Mouse (Mus musculus) hindbrain, embryonic 14.5 days (tissue): ENCODE results near the gene Atxn1. TPM values are rescaled to one million over a fixed set of nuclear protein-coding genes. Genes with fewer than 3 reads are reported as not detected.

Source experiments
- ATAC-seq: fragments of 200-750 bp; cut with Nextera tagmentation; 2 replicates; pipeline ENCODE4 v1.8.0; 2017; ENCODE audit warnings: moderate number of reproducible peaks, mild to moderate bottlenecking, moderate TSS enrichment, moderate library complexity; ENCODE audit not compliant: low FRiP score
- DNase-seq: peaks from one replicate; pipeline ENCODE4 v3.0.0-alpha.2; 2015; ENCODE audit warnings: low spot score
- H3K27ac ChIP-seq: fragments of 300-500 bp; sonication (generic); 2 replicates; pipeline ENCODE4 v1.5.1; 2014; ENCODE audit warnings: mild to moderate bottlenecking, moderate library complexity
- H3K27me3 ChIP-seq: fragments of 300-500 bp; sonication (generic); 2 replicates; pipeline ENCODE4 v1.6.1; 2014; ENCODE audit warnings: mild to moderate bottlenecking, low read length, mixed read lengths; ENCODE audit not compliant: control insufficient read depth, insufficient read depth
- H3K36me3 ChIP-seq: fragments of 300-500 bp; sonication (generic); replicated peaks from 2 replicates; pipeline ENCODE4 v1.6.1; 2014; ENCODE audit not compliant: control insufficient read depth, insufficient read depth
- H3K4me1 ChIP-seq: fragments of 300-500 bp; sonication (generic); replicated peaks from 2 replicates; pipeline ENCODE4 v1.6.1; 2014; ENCODE audit warnings: antibody characterized with exemption, low read length, mixed read lengths; ENCODE audit not compliant: control insufficient read depth, insufficient read depth
- H3K4me2 ChIP-seq: fragments of 300-500 bp; sonication (generic); replicated peaks from 2 replicates; pipeline ENCODE4 v1.6.1; 2014; ENCODE audit warnings: mild to moderate bottlenecking, moderate library complexity
- H3K4me3 ChIP-seq: fragments of 300-500 bp; sonication (generic); replicated peaks from 2 replicates; pipeline ENCODE4 v1.5.1; 2014; ENCODE audit warnings: mild to moderate bottlenecking, low read length
- H3K9ac ChIP-seq: fragments of 300-500 bp; sonication (generic); 2 replicates; pipeline ENCODE4 v1.6.1; 2014
- H3K9me3 ChIP-seq: fragments of 300-500 bp; sonication (generic); 2 replicates; pipeline ENCODE4 v1.6.1; 2016; ENCODE audit warnings: low read length; ENCODE audit not compliant: control insufficient read depth
- WGBS: fragments of 180-500 bp; shearing (Covaris S2); extraction: QIAGEN DNeasy Blood & Tissue Kit; methylation state at CpG from one replicate; pipeline ENCODE4 v1.1.7; 2014; 5-methylcytosine and 5-hydroxymethylcytosine counted together
- polyA plus RNA-seq: library from polyadenylated mRNA; unstranded; fragments of >200 nt; fragmentation: Nextera tagmentation; extraction: Ambion mirVana; gene quantifications from 2 replicates; pipeline ENCODE4 v1.2.1, GENCODE M21; 2014

Gene Atxn1
- polyA plus RNA-seq, 1 experiment from 2014 or later: 8.1 TPM

- Histone ChIP-seq H3K4me3 (no peak overlapping the region), H3K4me1 (0 out of 2 replicates have a peak, but pooled peaks cover 8% of the 10 kb centered on the region), H3K36me3 (no peaks in the 10 kb centered on the region), H3K27me3 (no peaks in the 10 kb centered on the region), H3K9ac (no peak overlapping the region), H3K4me2 (no peak overlapping the region), H3K27ac (no peak overlapping the region), H3K9me3 (no peaks in the 10 kb centered on the region)
- no peak for DNase-seq
- no peak for ATAC-seq
- WGBS: 77% methylated on average over 5 of the region's 5 CpGs
Measured at GRCm38 (mm10) chr13:45880543-45880845, 84.3 kb downstream of the Atxn1 start.

- H3K27me3 ChIP-seq: no peaks in the 10 kb centered on the region
- 45% methylated on average over 14 of the region's 14 CpGs for WGBS
- H3K27ac ChIP-seq: no peak overlapping the region
- ATAC-seq (no peak), DNase-seq (no peak)
- no peaks in the 10 kb centered on the region for H3K9me3 ChIP-seq
- H3K9ac ChIP-seq: no peak overlapping the region
- no peak overlapping the region for H3K4me2 ChIP-seq
- H3K4me3 ChIP-seq: no peak overlapping the region
- no peaks in the 10 kb centered on the region for H3K36me3 ChIP-seq
- 0 out of 2 replicates have a peak, but pooled peaks cover 8% of the 10 kb centered on the region for H3K4me1 ChIP-seq
Measured at GRCm38 (mm10) chr13:45879746-45880542, 84.9 kb downstream of the Atxn1 start.

GRCm38 (mm10) chr13:45876939-45877338, 87.9 kb downstream of the Atxn1 start:
- ATAC-seq (no peak), DNase-seq (no peak)
- no peak overlapping the region for H3K4me3 ChIP-seq
- H3K9ac ChIP-seq: no peak overlapping the region
- H3K27me3 ChIP-seq: no peaks in the 10 kb centered on the region
- no peak overlapping the region for H3K4me2 ChIP-seq
- H3K27ac ChIP-seq: no peak overlapping the region
- no peaks in the 10 kb centered on the region for H3K36me3 ChIP-seq
- H3K4me1 ChIP-seq: no peaks in the 10 kb centered on the region
- H3K9me3 ChIP-seq: no peaks in the 10 kb centered on the region
- WGBS: 81% methylated on average over 5 of the region's 5 CpGs

- Histone ChIP-seq H3K4me2 (no peak overlapping the region), H3K9ac (no peak overlapping the region), H3K4me3 (no peak overlapping the region), H3K36me3 (no peaks in the 10 kb centered on the region), H3K9me3 (no peaks in the 10 kb centered on the region), H3K4me1 (no peaks in the 10 kb centered on the region), H3K27me3 (no peaks in the 10 kb centered on the region), H3K27ac (no peak overlapping the region)
- ATAC-seq (no peak), DNase-seq (no peak)
- WGBS: 89% methylated on average over 2 of the region's 2 CpGs
Measured at GRCm38 (mm10) chr13:45876368-45876760, 88.4 kb downstream of the Atxn1 start.

- Histone ChIP-seq H3K27me3 (no peaks in the 10 kb centered on the region), H3K9ac (no peak overlapping the region), H3K4me3 (no peak overlapping the region), H3K36me3 (no peaks in the 10 kb centered on the region), H3K27ac (no peak overlapping the region), H3K9me3 (no peaks in the 10 kb centered on the region), H3K4me2 (no peak overlapping the region), H3K4me1 (no peaks in the 10 kb centered on the region)
- DNase-seq (no peak), ATAC-seq (no peak)
- 64% methylated on average over 6 of the region's 6 CpGs for WGBS
Measured at GRCm38 (mm10) chr13:45875686-45876367, 89.0 kb downstream of the Atxn1 start.

- 93% methylated on average over 4 of the region's 4 CpGs for WGBS
- Histone ChIP-seq H3K36me3 (no peaks in the 10 kb centered on the region), H3K27me3 (no peaks in the 10 kb centered on the region), H3K27ac (no peak overlapping the region), H3K4me3 (no peak overlapping the region), H3K9ac (no peak overlapping the region), H3K9me3 (no peaks in the 10 kb centered on the region), H3K4me1 (no peaks in the 10 kb centered on the region), H3K4me2 (no peak overlapping the region)
- ATAC-seq: no peak
- no peak for DNase-seq
Measured at GRCm38 (mm10) chr13:45874196-45874595, 90.6 kb downstream of the Atxn1 start.

GRCm38 (mm10) chr13:45872966-45873365, 91.8 kb downstream of the Atxn1 start:
- no peaks in the 10 kb centered on the region for H3K27me3 ChIP-seq
- DNase-seq (no peak), ATAC-seq (no peak)
- 94% methylated on average over 7 of the region's 7 CpGs for WGBS
- H3K27ac ChIP-seq: no peak overlapping the region
- H3K9me3 ChIP-seq: no peaks in the 10 kb centered on the region
- H3K4me1 ChIP-seq: no peaks in the 10 kb centered on the region
- no peaks in the 10 kb centered on the region for H3K36me3 ChIP-seq
- H3K4me2 ChIP-seq: no peak overlapping the region
- no peak overlapping the region for H3K9ac ChIP-seq
- H3K4me3 ChIP-seq: no peak overlapping the region

GRCm38 (mm10) chr13:45872041-45872746, 92.6 kb downstream of the Atxn1 start:
- no peak overlapping the region for H3K4me2 ChIP-seq
- no peaks in the 10 kb centered on the region for H3K4me1 ChIP-seq
- no peak overlapping the region for H3K4me3 ChIP-seq
- DNase-seq: no peak
- no peaks in the 10 kb centered on the region for H3K9me3 ChIP-seq
- H3K9ac ChIP-seq: no peak overlapping the region
- 90% methylated on average over 14 of the region's 14 CpGs for WGBS
- H3K36me3 ChIP-seq: no peaks in the 10 kb centered on the region
- no peak for ATAC-seq
- H3K27me3 ChIP-seq: no peaks in the 10 kb centered on the region
- no peak overlapping the region for H3K27ac ChIP-seq

- no peak for ATAC-seq
- Histone ChIP-seq H3K27me3 (no peaks in the 10 kb centered on the region), H3K4me3 (no peak overlapping the region), H3K9ac (no peak overlapping the region), H3K9me3 (no peaks in the 10 kb centered on the region), H3K4me2 (no peak overlapping the region), H3K27ac (no peak overlapping the region), H3K4me1 (no peaks in the 10 kb centered on the region), H3K36me3 (no peaks in the 10 kb centered on the region)
- no peak for DNase-seq
- 73% methylated on average over 7 of the region's 7 CpGs for WGBS
Measured at GRCm38 (mm10) chr13:45871554-45871953, 93.3 kb downstream of the Atxn1 start.
